Mouse (Mus musculus): ENCODE measurements at regions not wholly inside any gene's neighbourhood (a gene's known extent, or its start where the extent isn't known, plus 50 kb on each side); places are given as distances from the start of the nearest gene placed in this dataset.

GRCm38 (mm10) chr7:71936690-71937089 lies 369.7 kb downstream of the Mctp2 start:
- H3K4me3 ChIP-seq: no peak overlapping the region
- TF ChIP-seq CTCF (IDR thresholded peaks at IDR 0.05): no peak
- intact Hi-C loops (cut with DNase I): no loop called here
- peak; percentile 26 for DNase-seq
- H3K27ac ChIP-seq: peak overlapping the region; percentile 48
